Mouse (Mus musculus): ENCODE measurements around the gene Eef2.
A peak's percentile ranks its signal among the peaks of the same experiment; 100 is the strongest.

DNA sequence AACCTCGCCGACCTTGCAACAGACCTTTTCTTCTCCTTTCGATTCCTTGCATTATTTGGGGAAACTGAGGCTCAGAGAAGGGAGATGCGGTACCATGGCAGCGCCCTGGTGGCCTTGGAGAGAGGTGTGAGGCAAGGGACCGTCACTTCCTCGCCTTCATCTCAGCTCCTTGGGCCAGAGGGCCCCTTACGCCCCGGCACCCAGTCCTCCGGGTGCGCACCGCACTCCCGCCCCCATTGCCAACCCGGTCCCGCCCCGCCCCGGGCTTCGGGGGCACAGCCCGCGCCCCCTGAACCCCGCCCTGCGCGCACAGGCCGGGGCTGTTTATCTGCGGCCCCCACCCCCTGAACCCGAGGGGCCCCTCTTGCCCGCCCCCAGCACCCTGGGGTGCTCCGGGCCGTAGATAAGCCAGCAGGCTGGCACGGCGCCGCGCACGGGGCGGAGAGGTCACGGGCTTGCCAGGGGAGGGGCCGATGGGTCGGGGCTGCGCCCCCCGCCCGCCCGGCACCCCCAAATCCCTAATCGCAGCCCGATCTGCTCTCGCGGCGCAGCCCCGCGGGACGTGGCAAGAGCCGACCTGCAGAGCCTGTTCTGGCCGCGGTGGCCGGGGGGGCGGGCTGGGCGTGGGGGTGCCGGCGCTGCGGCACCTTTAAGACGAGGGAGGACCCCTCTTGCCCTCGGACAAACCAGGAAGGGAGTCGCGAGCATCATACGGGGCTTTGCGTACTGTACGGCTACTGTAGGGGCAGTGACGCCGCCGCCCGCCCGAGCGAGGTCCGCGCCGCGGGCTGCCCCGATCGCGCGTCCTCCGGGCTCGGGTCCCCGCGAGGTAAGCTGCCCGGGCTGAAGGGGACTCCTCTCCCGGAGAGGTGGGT lies 40.4 kb upstream of the Eef2 start:
- TF ChIP-seq POLR2AphosphoS2 (IDR thresholded peaks at IDR 0.05; ENCODE audit: insufficient read length, low read depth) (peak; percentile 76), E2F4 (IDR thresholded peaks at IDR 0.05; ENCODE audit: insufficient read depth) (no peak), POLR2A (IDR thresholded peaks at IDR 0.05; ENCODE audit: insufficient read length, low read depth) (peak; percentile 79), MYOG (IDR thresholded peaks at IDR 0.05; ENCODE audit: control insufficient read depth in 1 of 3, insufficient read depth in 1 of 3, insufficient read length in 2 of 3, low read depth in 2 of 3) (no peak), MYOD1 (IDR thresholded peaks at IDR 0.05; ENCODE audit: control insufficient read depth in 1 of 3, insufficient read length in 2 of 3, low read depth in 2 of 3) (no peak), TCF3 (IDR thresholded peaks at IDR 0.05; ENCODE audit: insufficient read length, low read depth) (no peak), SRF (IDR thresholded peaks at IDR 0.05; ENCODE audit: control insufficient read depth, insufficient read length, low read depth) (no peak)
